Mouse (Mus musculus): Measurements from ENCODE around the gene Guf1. TPM values are rescaled to one million over a fixed set of nuclear protein-coding genes. Genes with fewer than 3 reads are reported as not detected.

Guf1 gene
- total and polyA plus RNA-seq, 3 experiments, result 15.8 to 36.8 (median 23.1) TPM

GRCm38 (mm10) chr5:69601027-69601426, 44.3 kb downstream of the Guf1 start:
- H3K27me3 ChIP-seq (replicated peaks), result no peaks in the 10 kb centered on the region
- no peak overlapping the region for H3K4me2 ChIP-seq (ENCODE audit: insufficient read depth, low read depth, poor library complexity, severe bottlenecking)
- H3K27ac ChIP-seq (ENCODE audit: insufficient read depth, low read depth), result no peak overlapping the region
- H3K4me3 ChIP-seq (replicated peaks in 1 of 3; ENCODE audit: low read depth in 2 of 3, low read length in 2 of 3, poor library complexity in 1 of 3), result no peak overlapping the region
- no peaks in the 10 kb centered on the region for H3K4me1 ChIP-seq (ENCODE audit: control insufficient read depth in 1 of 2, insufficient read depth in 2 of 2)
- TF ChIP-seq GABPA (IDR thresholded peaks at IDR 0.05; ENCODE audit: insufficient replicate concordance, low read depth, low read length), result no peak
- TF ChIP-seq HCFC1 (IDR thresholded peaks at IDR 0.05; ENCODE audit: low read depth, low read length), result no peak
- no peak for TF ChIP-seq POLR2AphosphoS2 (IDR thresholded peaks at IDR 0.05; ENCODE audit: low read depth, low read length)
- no peak for TF ChIP-seq IRF4 (IDR thresholded peaks at IDR 0.05; ENCODE audit: low read depth, low read length)
- peak; percentile 29 for TF ChIP-seq SMC3 (IDR thresholded peaks at IDR 0.05; ENCODE audit: low read depth, low read length)
- TF ChIP-seq BHLHE40 (IDR thresholded peaks at IDR 0.05; ENCODE audit: low read depth, low read length), result no peak
- no peak for TF ChIP-seq RCOR1 (conservative IDR thresholded peaks at IDR 0.05; ENCODE audit: low read depth, low read length)
- TF ChIP-seq POLR2A (IDR thresholded peaks at IDR 0.05; ENCODE audit: low read depth, low read length), result no peak
- no peak for TF ChIP-seq EP300 (IDR thresholded peaks at IDR 0.05; ENCODE audit: low read length)
- TF ChIP-seq RAD21 (IDR thresholded peaks at IDR 0.05; ENCODE audit: low read depth, low read length), result peak; percentile 49
- TF ChIP-seq NRF1 (IDR thresholded peaks at IDR 0.05; ENCODE audit: low read depth, low read length), result no peak
- no peak for TF ChIP-seq MXI1 (IDR thresholded peaks at IDR 0.05; ENCODE audit: low read depth, low read length)
- no peak for TF ChIP-seq MEF2A (IDR thresholded peaks at IDR 0.05; ENCODE audit: borderline replicate concordance, low read depth, low read length)
- TF ChIP-seq CHD2 (IDR thresholded peaks at IDR 0.05; ENCODE audit: low read length), result no peak
- TF ChIP-seq ZKSCAN1 (IDR thresholded peaks at IDR 0.05; ENCODE audit: borderline replicate concordance, low read depth, low read length), result no peak
- peak; percentile 34 for TF ChIP-seq ZNF384 (IDR thresholded peaks at IDR 0.05; ENCODE audit: low read depth, low read length)
- TF ChIP-seq TBP (conservative IDR thresholded peaks at IDR 0.05; ENCODE audit: low read depth, low read length), result no peak
- TF ChIP-seq JUND (conservative IDR thresholded peaks at IDR 0.05; ENCODE audit: low read depth, low read length), result no peak
- peak in 1 of 2 experiments; percentile 53; a peak in 2 of 4 replicates for TF ChIP-seq CTCF (conservative IDR thresholded peaks at IDR 0.05 in 1 of 2, IDR thresholded peaks at IDR 0.05 in 1 of 2; ENCODE audit: low read depth in 2 of 2, low read length in 2 of 2)
- TF ChIP-seq CHD1 (IDR thresholded peaks at IDR 0.05; ENCODE audit: low read depth, low read length), result no peak
- H3K9ac ChIP-seq (ENCODE audit: insufficient read depth, low read depth), result no peak overlapping the region
- H3K36me3 ChIP-seq (replicated peaks in 1 of 2; ENCODE audit: control insufficient read depth in 1 of 2, insufficient read depth in 1 of 2, low read length in 1 of 2), result no peaks in the 10 kb centered on the region
- H3K9me3 ChIP-seq (replicated peaks; ENCODE audit: low read length), result no peaks in the 10 kb centered on the region
- DNase-seq (ENCODE audit: extremely low read depth), result peak; percentile 16
- H3K79me2 ChIP-seq (replicated peaks; ENCODE audit: control insufficient read depth, extremely low read depth, insufficient read depth, poor library complexity, severe bottlenecking), result no peaks in the 10 kb centered on the region
- dilution Hi-C loops (cut with MboI; ENCODE audit: extremely low pct_ligation_motif_present, extremely low pct_unique_long_range_greater_than_20kb, low sequenced_read_pairs) (no loop called here), in situ Hi-C loops (cut with MboI; ENCODE audit: low pct_ligation_motif_present, low pct_unique_long_range_greater_than_20kb, low sequenced_read_pairs) (no loop called here)

GRCm38 (mm10) chr5:69613209-69613796, 56.6 kb downstream of the Guf1 start:
- H3K4me3 ChIP-seq (replicated peaks in 1 of 3; ENCODE audit: low read depth in 2 of 3, low read length in 2 of 3, poor library complexity in 1 of 3), result no peak overlapping the region
- H3K4me2 ChIP-seq (ENCODE audit: insufficient read depth, low read depth, poor library complexity, severe bottlenecking), result no peak overlapping the region
- H3K27ac ChIP-seq (ENCODE audit: insufficient read depth, low read depth), result no peak overlapping the region
- no peaks in the 10 kb centered on the region for H3K4me1 ChIP-seq (ENCODE audit: control insufficient read depth in 1 of 2, insufficient read depth in 2 of 2)
- H3K9me3 ChIP-seq (replicated peaks; ENCODE audit: low read length), result no peaks in the 10 kb centered on the region
- no peaks in the 10 kb centered on the region for H3K79me2 ChIP-seq (replicated peaks; ENCODE audit: control insufficient read depth, extremely low read depth, insufficient read depth, poor library complexity, severe bottlenecking)
- peak; percentile 48 for DNase-seq (ENCODE audit: extremely low read depth)
- dilution Hi-C loops (cut with MboI; ENCODE audit: extremely low pct_ligation_motif_present, extremely low pct_unique_long_range_greater_than_20kb, low sequenced_read_pairs) (no loop called here), in situ Hi-C loops (cut with MboI; ENCODE audit: low pct_ligation_motif_present, low pct_unique_long_range_greater_than_20kb, low sequenced_read_pairs) (no loop called here)
- no peaks in the 10 kb centered on the region for H3K36me3 ChIP-seq (replicated peaks in 1 of 2; ENCODE audit: control insufficient read depth in 1 of 2, insufficient read depth in 1 of 2, low read length in 1 of 2)
- H3K9ac ChIP-seq (ENCODE audit: insufficient read depth, low read depth), result no peak overlapping the region
- H3K27me3 ChIP-seq (replicated peaks), result no peaks in the 10 kb centered on the region
- no peak for TF ChIP-seq IRF4 (IDR thresholded peaks at IDR 0.05; ENCODE audit: low read depth, low read length)
- TF ChIP-seq RAD21 (IDR thresholded peaks at IDR 0.05; ENCODE audit: low read depth, low read length), result peak; percentile 76
- no peak for TF ChIP-seq NELFE (IDR thresholded peaks at IDR 0.05; ENCODE audit: low read depth, low read length)
- peak in 1 of 2 experiments; percentile 64; a peak in 2 of 4 replicates for TF ChIP-seq CTCF (conservative IDR thresholded peaks at IDR 0.05 in 1 of 2, IDR thresholded peaks at IDR 0.05 in 1 of 2; ENCODE audit: low read depth in 2 of 2, low read length in 2 of 2)
- no peak for TF ChIP-seq NRF1 (IDR thresholded peaks at IDR 0.05; ENCODE audit: low read depth, low read length)
- TF ChIP-seq SMC3 (IDR thresholded peaks at IDR 0.05; ENCODE audit: low read depth, low read length), result peak; percentile 29; the same call in 1 of the 2 replicates
- no peak for TF ChIP-seq KAT2A (IDR thresholded peaks at IDR 0.05; ENCODE audit: insufficient replicate concordance, low read length)

All from CH12.LX (cell line).